Mouse (Mus musculus) hindbrain, embryonic 14.5 days (tissue): ENCODE measurements around the gene Bicra. TPM values are rescaled to one million over a fixed set of nuclear protein-coding genes. Genes with fewer than 3 reads are reported as not detected.

Experiments
- ATAC-seq: fragments of 200-750 bp; cut with Nextera tagmentation; 2 replicates; pipeline ENCODE4 v1.8.0; 2017; ENCODE audit warnings: moderate number of reproducible peaks, mild to moderate bottlenecking, moderate TSS enrichment, moderate library complexity; ENCODE audit not compliant: low FRiP score
- DNase-seq: peaks from one replicate; pipeline ENCODE4 v3.0.0-alpha.2; 2015; ENCODE audit warnings: low spot score
- H3K27ac ChIP-seq: fragments of 300-500 bp; sonication (generic); 2 replicates; pipeline ENCODE4 v1.5.1; 2014; ENCODE audit warnings: mild to moderate bottlenecking, moderate library complexity
- H3K27me3 ChIP-seq: fragments of 300-500 bp; sonication (generic); 2 replicates; pipeline ENCODE4 v1.6.1; 2014; ENCODE audit warnings: mild to moderate bottlenecking, low read length, mixed read lengths; ENCODE audit not compliant: control insufficient read depth, insufficient read depth
- H3K36me3 ChIP-seq: fragments of 300-500 bp; sonication (generic); replicated peaks from 2 replicates; pipeline ENCODE4 v1.6.1; 2014; ENCODE audit not compliant: control insufficient read depth, insufficient read depth
- H3K4me1 ChIP-seq: fragments of 300-500 bp; sonication (generic); replicated peaks from 2 replicates; pipeline ENCODE4 v1.6.1; 2014; ENCODE audit warnings: antibody characterized with exemption, low read length, mixed read lengths; ENCODE audit not compliant: control insufficient read depth, insufficient read depth
- H3K4me2 ChIP-seq: fragments of 300-500 bp; sonication (generic); replicated peaks from 2 replicates; pipeline ENCODE4 v1.6.1; 2014; ENCODE audit warnings: mild to moderate bottlenecking, moderate library complexity
- H3K4me3 ChIP-seq: fragments of 300-500 bp; sonication (generic); replicated peaks from 2 replicates; pipeline ENCODE4 v1.5.1; 2014; ENCODE audit warnings: mild to moderate bottlenecking, low read length
- H3K9ac ChIP-seq: fragments of 300-500 bp; sonication (generic); 2 replicates; pipeline ENCODE4 v1.6.1; 2014
- H3K9me3 ChIP-seq: fragments of 300-500 bp; sonication (generic); 2 replicates; pipeline ENCODE4 v1.6.1; 2016; ENCODE audit warnings: low read length; ENCODE audit not compliant: control insufficient read depth
- WGBS: fragments of 180-500 bp; shearing (Covaris S2); extraction: QIAGEN DNeasy Blood & Tissue Kit; methylation state at CpG from one replicate; pipeline ENCODE4 v1.1.7; 2014; 5-methylcytosine and 5-hydroxymethylcytosine counted together
- polyA plus RNA-seq: library from polyadenylated mRNA; unstranded; fragments of >200 nt; fragmentation: Nextera tagmentation; extraction: Ambion mirVana; gene quantifications from 2 replicates; pipeline ENCODE4 v1.2.1, GENCODE M21; 2014

Bicra gene
- polyA plus RNA-seq, 1 experiment from 2014 or later: 8.8 TPM

DNA sequence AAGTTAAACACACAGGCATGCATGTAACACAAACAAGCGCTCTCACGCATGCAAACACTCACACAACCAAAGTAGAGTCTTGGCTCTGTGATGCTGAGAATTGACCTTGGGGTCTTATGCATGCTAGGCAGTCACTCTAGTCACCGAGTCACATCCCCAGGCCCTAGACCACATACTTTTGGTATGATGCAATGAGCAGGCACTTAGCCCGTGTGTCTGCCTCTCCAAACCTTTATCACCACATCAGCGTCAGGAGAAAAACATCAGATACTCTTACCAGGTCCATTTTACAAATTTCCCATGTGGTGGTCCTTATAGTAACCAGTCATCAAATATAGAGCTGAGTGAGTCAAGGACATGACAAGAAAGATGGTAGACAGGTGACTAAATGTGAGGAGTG is 37.1 kb downstream of the Bicra start:
- ATAC-seq: no peak
- Histone ChIP-seq H3K9me3 (no peaks in the 10 kb centered on the region), H3K4me1 (no peaks in the 10 kb centered on the region; the same call in 1 of the 2 replicates), H3K27me3 (no peaks in the 10 kb centered on the region), H3K36me3 (0 out of 2 replicates have a peak, but pooled peaks cover 4% of the 10 kb centered on the region), H3K4me2 (no peak overlapping the region), H3K4me3 (no peak overlapping the region), H3K9ac (no peak overlapping the region), H3K27ac (no peak overlapping the region)
- WGBS: 87% methylated on average over 5 of the region's 5 CpGs
- no peak for DNase-seq

DNA sequence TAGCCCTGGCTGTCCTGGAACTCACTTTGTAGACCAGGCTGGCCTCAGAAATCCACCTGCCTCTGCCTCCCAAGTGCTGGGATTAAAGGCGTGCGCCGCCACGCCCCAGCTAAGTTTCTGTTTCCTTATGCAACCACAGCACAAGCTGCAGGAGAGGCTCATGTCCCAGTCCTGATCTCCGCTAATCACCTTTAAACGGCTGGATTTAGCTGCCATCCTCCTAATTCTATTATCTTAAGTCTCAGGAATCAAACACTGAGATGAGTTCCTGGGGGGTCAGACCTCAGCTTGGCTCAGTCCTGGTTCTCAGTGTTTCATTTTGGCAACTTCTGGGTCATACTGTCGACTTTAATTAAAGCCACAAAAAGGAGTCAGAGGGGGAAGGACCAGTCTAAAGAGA is 38.1 kb downstream of the Bicra start:
- Histone ChIP-seq H3K27me3 (no peaks in the 10 kb centered on the region), H3K4me2 (no peak overlapping the region), H3K9me3 (no peaks in the 10 kb centered on the region), H3K9ac (no peak overlapping the region), H3K4me3 (no peak overlapping the region), H3K36me3 (0 out of 2 replicates have a peak, but pooled peaks cover 4% of the 10 kb centered on the region), H3K27ac (no peak overlapping the region), H3K4me1 (no peaks in the 10 kb centered on the region; the same call in 1 of the 2 replicates)
- 92% methylated on average over 7 of the region's 7 CpGs for WGBS
- ATAC-seq: no peak
- DNase-seq: no peak

DNA sequence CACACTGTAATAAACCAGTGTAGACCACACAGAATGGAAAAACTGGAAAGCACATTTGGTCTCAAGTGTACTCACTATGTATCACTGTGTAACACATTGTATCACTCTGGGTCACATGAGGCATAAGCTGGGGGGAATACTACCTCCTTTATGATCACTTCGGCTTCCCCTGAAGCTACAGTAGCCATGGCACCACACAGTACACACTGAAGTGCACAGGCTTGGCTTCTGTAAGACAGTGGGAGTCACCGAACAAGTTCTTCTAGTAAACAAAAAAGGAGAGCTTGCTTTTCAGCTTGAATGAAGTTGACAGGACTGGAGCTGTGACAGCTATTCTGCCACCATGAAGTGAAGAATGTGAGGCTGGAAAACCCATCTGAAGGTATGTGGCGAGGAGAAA is 42.7 kb downstream of the Bicra start:
- Histone ChIP-seq H3K4me3 (no peak overlapping the region), H3K4me1 (no peaks in the 10 kb centered on the region), H3K27ac (no peak overlapping the region), H3K36me3 (peaks cover 9% of the 10 kb centered on the region; the same call in 1 of the 2 replicates), H3K9me3 (no peaks in the 10 kb centered on the region), H3K9ac (no peak overlapping the region), H3K27me3 (no peaks in the 10 kb centered on the region), H3K4me2 (no peak overlapping the region)
- 84% methylated on average over 3 of the region's 3 CpGs for WGBS
- ATAC-seq: no peak
- no peak for DNase-seq

DNA sequence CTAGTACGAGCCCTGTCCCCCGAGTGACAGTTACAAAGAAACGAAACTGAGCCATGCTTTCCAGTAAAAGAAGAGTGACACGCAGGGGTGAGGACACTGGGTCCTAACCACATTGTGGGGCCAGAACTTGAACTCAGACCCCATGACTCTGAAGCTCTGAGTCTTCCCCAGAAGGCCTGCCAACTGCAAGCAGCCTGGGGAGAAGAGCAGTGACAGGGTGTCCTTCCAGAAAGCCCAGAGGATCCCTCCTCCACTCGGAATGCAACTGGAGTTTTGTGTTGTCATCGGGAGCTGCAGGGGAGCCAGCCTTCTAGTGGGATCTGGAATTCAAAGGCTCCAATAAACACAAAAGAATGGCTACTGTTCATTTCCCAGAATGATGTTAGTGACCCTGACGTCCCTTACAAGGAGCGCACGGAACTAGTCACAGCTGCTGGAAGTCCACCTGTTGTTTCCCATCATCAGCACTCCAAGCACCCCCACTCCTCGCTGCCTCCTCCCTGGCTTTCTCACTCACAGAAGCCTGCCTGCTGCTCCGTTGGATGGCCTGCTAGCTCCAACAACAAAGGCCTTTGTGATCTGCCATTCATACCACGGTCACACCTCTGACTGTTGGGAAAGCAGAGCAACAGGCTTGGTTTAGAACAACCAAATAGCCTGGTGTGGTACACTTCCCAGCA is 43.4 kb downstream of the Bicra start:
- DNase-seq (no peak), ATAC-seq (no peak)
- no peak overlapping the region for H3K9ac ChIP-seq
- H3K27me3 ChIP-seq: no peaks in the 10 kb centered on the region
- H3K9me3 ChIP-seq: no peaks in the 10 kb centered on the region
- peaks cover 10% of the 10 kb centered on the region; the same call in 1 of the 2 replicates for H3K36me3 ChIP-seq
- no peak overlapping the region for H3K4me2 ChIP-seq
- no peak overlapping the region for H3K27ac ChIP-seq
- no peak overlapping the region for H3K4me3 ChIP-seq
- 47% methylated on average over 12 of the region's 12 CpGs for WGBS
- no peaks in the 10 kb centered on the region for H3K4me1 ChIP-seq

DNA sequence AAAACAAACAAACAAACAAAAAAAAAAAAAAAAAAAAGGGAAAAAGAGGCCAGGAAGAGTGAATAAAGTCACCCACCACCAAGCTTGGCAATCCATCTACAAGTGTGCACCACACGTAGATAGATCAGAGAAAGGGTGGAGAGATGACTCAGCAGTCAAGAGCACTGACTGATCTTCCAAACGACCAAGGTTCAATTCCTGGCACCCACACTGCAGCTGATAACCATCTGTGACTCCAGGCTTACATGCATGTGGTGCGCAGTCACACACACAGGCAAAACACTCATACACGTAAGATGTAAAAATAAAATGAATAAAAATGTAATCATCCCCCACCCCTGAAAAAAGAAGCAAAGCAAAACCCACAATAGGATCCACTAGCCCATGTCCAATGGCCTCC is 44.7 kb downstream of the Bicra start:
- no peak overlapping the region for H3K27ac ChIP-seq
- H3K4me1 ChIP-seq: no peaks in the 10 kb centered on the region
- no peak for ATAC-seq
- no peak overlapping the region for H3K4me3 ChIP-seq
- H3K9me3 ChIP-seq: no peaks in the 10 kb centered on the region
- no peak overlapping the region for H3K9ac ChIP-seq
- WGBS: 82% methylated on average over 4 of the region's 4 CpGs
- DNase-seq: no peak
- peaks cover 16% of the 10 kb centered on the region; the same call in 1 of the 2 replicates for H3K36me3 ChIP-seq
- H3K27me3 ChIP-seq: no peaks in the 10 kb centered on the region
- H3K4me2 ChIP-seq: no peak overlapping the region

DNA sequence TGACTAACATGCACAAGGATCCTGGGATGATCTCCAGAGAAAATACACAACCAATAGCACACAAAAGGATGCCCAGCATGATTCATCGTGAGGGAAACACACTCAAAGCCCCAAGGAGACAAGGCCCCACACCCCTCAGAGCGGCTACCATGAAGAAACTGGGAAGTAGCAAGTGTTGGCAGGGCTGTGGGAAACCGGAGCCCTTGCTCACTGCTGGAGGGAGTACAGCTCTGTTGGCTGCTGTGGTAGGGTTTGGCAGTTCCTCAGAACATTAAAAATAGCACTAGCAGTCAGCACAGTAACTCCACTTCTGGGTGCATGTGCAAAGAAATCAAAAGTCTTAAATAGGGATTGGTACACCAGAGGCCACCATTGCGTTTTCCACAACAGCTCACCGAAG is 45.5 kb downstream of the Bicra start:
- no peak for DNase-seq
- H3K4me3 ChIP-seq: no peak overlapping the region

DNA sequence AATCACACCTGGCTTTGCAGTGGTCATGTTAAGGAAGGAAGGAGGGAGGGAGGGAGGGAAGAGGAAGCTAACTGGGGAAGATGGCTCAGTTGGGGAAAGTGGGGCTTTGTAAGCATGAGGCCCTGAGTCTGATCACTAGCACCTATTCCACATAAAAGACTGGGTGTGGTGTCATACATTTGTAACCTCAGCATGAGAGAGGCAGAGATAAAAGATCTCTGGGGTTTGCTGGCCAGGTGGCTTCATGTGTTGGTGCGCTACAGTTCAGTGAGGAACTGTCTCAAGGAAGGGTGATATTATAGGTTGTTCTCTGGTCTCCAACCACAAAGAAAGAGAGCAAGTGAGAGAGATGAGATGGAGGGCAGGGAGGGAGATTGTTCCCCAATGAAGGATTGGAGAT is 46.0 kb downstream of the Bicra start:
- WGBS: 100% methylated on average over 1 of the region's 1 CpGs

More for the DNA sequence above, 45.5 kb downstream of the Bicra start:
- Histone ChIP-seq H3K9me3 (no peaks in the 10 kb centered on the region), H3K9ac (no peak overlapping the region), H3K36me3 (peaks cover 18% of the 10 kb centered on the region; the same call in 1 of the 2 replicates), H3K27ac (no peak overlapping the region), H3K4me1 (no peaks in the 10 kb centered on the region), H3K27me3 (no peaks in the 10 kb centered on the region), H3K4me2 (no peak overlapping the region)
- no peak for ATAC-seq
- 86% methylated on average over 5 of the region's 5 CpGs for whole genome bisulfite sequencing

DNA sequence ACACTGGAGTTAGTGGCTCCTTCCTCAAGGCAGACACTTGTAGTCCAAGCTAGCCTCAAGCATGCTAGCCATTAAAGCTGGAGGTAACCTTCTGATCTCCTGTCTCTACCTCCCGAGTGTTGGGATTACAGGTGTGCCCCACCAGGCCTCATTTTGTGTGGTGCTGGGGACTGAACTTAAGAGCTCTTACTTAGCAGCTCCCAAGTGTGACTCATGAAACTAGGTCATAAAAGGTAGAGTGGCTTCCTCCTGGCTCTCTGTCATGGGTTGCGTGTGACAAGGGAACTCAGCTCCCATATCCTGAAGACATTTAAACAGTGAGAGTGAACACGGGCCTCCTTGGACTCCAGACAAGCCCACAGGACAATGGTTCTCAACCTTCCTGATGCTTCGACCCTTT is 53.9 kb downstream of the Bicra start:
- DNase-seq (no peak), ATAC-seq (no peak)
- peaks cover 66% of the 10 kb centered on the region for H3K36me3 ChIP-seq
- no peaks in the 10 kb centered on the region for H3K9me3 ChIP-seq
- WGBS: 93% methylated on average over 4 of the region's 4 CpGs
- no peak overlapping the region for H3K27ac ChIP-seq
- H3K4me1 ChIP-seq: no peaks in the 10 kb centered on the region
- no peak overlapping the region for H3K9ac ChIP-seq
- H3K4me2 ChIP-seq: no peak overlapping the region
- H3K27me3 ChIP-seq: no peaks in the 10 kb centered on the region
- H3K4me3 ChIP-seq: no peak overlapping the region

More for the DNA sequence above, 46.0 kb downstream of the Bicra start:
- ATAC-seq: no peak
- Histone ChIP-seq H3K9me3 (no peaks in the 10 kb centered on the region), H3K4me1 (no peaks in the 10 kb centered on the region), H3K27me3 (no peaks in the 10 kb centered on the region), H3K4me3 (no peak overlapping the region), H3K4me2 (no peak overlapping the region), H3K36me3 (peaks cover 23% of the 10 kb centered on the region; the same call in 1 of the 2 replicates), H3K9ac (no peak overlapping the region), H3K27ac (no peak overlapping the region)
- DNase-seq: no peak

DNA sequence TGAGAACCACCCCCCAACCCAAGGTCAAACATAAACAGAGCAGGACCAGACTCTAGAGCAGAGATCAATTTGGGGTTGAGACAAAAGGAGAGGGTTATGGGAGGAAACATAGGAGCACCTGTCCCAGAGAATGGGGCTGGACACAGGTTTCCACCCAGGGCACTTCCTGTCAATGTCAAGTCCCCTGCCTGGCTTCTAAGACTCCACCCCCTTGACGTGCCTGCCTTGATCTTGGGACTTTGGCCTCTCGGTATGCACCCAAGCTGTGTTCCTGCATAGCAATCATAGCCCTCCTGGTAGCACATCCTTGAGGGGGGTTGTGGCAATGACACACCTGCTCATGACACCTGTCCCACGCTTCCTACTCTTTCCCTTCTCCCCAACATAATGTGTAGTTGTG is 54.6 kb downstream of the Bicra start:
- ATAC-seq: no peak
- Histone ChIP-seq H3K27ac (no peak overlapping the region), H3K27me3 (no peaks in the 10 kb centered on the region), H3K36me3 (peaks cover 71% of the 10 kb centered on the region), H3K9me3 (no peaks in the 10 kb centered on the region), H3K9ac (no peak overlapping the region), H3K4me3 (no peak overlapping the region), H3K4me1 (no peaks in the 10 kb centered on the region), H3K4me2 (no peak overlapping the region)
- WGBS: 92% methylated on average over 3 of the region's 3 CpGs
- DNase-seq: no peak
